Mouse (Mus musculus) hindbrain, postnatal 0 days (tissue): ENCODE measurements around the gene Ceacam16. TPM values are rescaled to one million over a fixed set of nuclear protein-coding genes. Genes with fewer than 3 reads are reported as not detected.

Experiments used
- ATAC-seq: fragments of 200-750 bp; cut with Nextera tagmentation; 2 replicates; pipeline ENCODE4 v1.8.0; 2017; ENCODE audit warnings: mild to moderate bottlenecking, moderate TSS enrichment, moderate library complexity
- DNase-seq: peaks from one replicate; pipeline ENCODE4 v3.0.0-alpha.2; 2015; ENCODE audit warnings: low spot score
- H3K27ac ChIP-seq: fragments of 300-500 bp; sonication (generic); 2 replicates; pipeline ENCODE4 v1.5.1; 2014; ENCODE audit warnings: mild to moderate bottlenecking
- H3K27me3 ChIP-seq: fragments of 300-500 bp; sonication (generic); 2 replicates; pipeline ENCODE4 v1.6.1; 2014; ENCODE audit warnings: low read length, mixed read lengths; ENCODE audit not compliant: insufficient read depth
- H3K36me3 ChIP-seq: fragments of 300-500 bp; sonication (generic); 2 replicates; pipeline ENCODE4 v1.6.1; 2014; ENCODE audit warnings: low read length, mixed read lengths; ENCODE audit not compliant: insufficient read depth
- H3K4me1 ChIP-seq: fragments of 300-500 bp; sonication (generic); 2 replicates; pipeline ENCODE4 v1.6.1; 2014; ENCODE audit warnings: antibody characterized with exemption, low read length, mixed read lengths; ENCODE audit not compliant: insufficient read depth
- H3K4me2 ChIP-seq: fragments of 300-500 bp; sonication (generic); 2 replicates; pipeline ENCODE4 v1.6.1; 2014; ENCODE audit warnings: low read depth, mild to moderate bottlenecking, low read length, moderate library complexity, mixed read lengths
- H3K4me3 ChIP-seq: fragments of 300-500 bp; sonication (generic); 2 replicates; pipeline ENCODE4 v1.5.1; 2014; ENCODE audit warnings: low read length
- H3K9ac ChIP-seq: fragments of 300-500 bp; sonication (generic); replicated peaks from 2 replicates; pipeline ENCODE4 v1.6.1; 2014; ENCODE audit warnings: mild to moderate bottlenecking, low read length, moderate library complexity, mixed read lengths
- H3K9me3 ChIP-seq: fragments of 300-500 bp; sonication (generic); 2 replicates; pipeline ENCODE4 v1.6.1; 2016; ENCODE audit warnings: low read length, mixed read lengths
- CTCF ChIP-seq: IDR thresholded peaks from 2 replicates; pipeline ENCODE4 v1.5.1; 2016; ENCODE audit warnings: antibody characterized with exemption, control low read depth, low read depth
- WGBS: fragments of 180-500 bp; shearing (Covaris S2); extraction: QIAGEN DNeasy Blood & Tissue Kit; methylation state at CpG from one replicate; pipeline ENCODE4 v1.1.7; 2014; 5-methylcytosine and 5-hydroxymethylcytosine counted together
- polyA plus RNA-seq: library from polyadenylated mRNA; unstranded; fragments of >200 nt; fragmentation: Nextera tagmentation; extraction: Ambion mirVana; gene quantifications from 2 replicates; pipeline ENCODE4 v1.2.1, GENCODE M21; 2015
- total RNA-seq: library from RNA; depleted of rRNA; stranded (reverse); fragments of >200 nt; gene quantifications from 2 replicates; pipeline ENCODE4 v1.2.3, GENCODE M21; 2014; rRNA removed

Ceacam16 gene
- total and polyA plus RNA-seq, 2 experiments from 2014 or later = 0.86 TPM; not detected in 1

- H3K27ac ChIP-seq = no peak overlapping the region
- peak overlapping the region; percentile 15 for H3K4me3 ChIP-seq
- no peaks in the 10 kb centered on the region for H3K9me3 ChIP-seq
- H3K9ac ChIP-seq = peak overlapping the region; percentile 28
- peak overlapping the region; percentile 45 for H3K4me2 ChIP-seq
- H3K36me3 ChIP-seq = no peaks in the 10 kb centered on the region
- ATAC-seq = peak; percentile 80
- DNase-seq = peak; percentile 53
- 4% methylated on average over 27 of the region's 27 CpGs for WGBS
- H3K27me3 ChIP-seq = peaks cover 16% of the 10 kb centered on the region
- no peak for TF ChIP-seq CTCF
- H3K4me1 ChIP-seq = no peaks in the 10 kb centered on the region
Measured at GRCm38 (mm10) chr7:19809369-19809768, 51.7 kb downstream of the Ceacam16 start.

- Histone ChIP-seq H3K27me3 (peaks cover 16% of the 10 kb centered on the region), H3K4me3 (no peak overlapping the region), H3K9me3 (no peaks in the 10 kb centered on the region), H3K27ac (no peak overlapping the region), H3K4me2 (no peak overlapping the region), H3K9ac (no peak overlapping the region), H3K4me1 (no peaks in the 10 kb centered on the region), H3K36me3 (no peaks in the 10 kb centered on the region)
- TF ChIP-seq CTCF = no peak
- no peak for DNase-seq
- no peak for ATAC-seq
- 79% methylated on average over 8 of the region's 8 CpGs for WGBS
Measured at GRCm38 (mm10) chr7:19806356-19806969, 54.6 kb downstream of the Ceacam16 start.

GRCm38 (mm10) chr7:19802995-19803394, 58.1 kb downstream of the Ceacam16 start:
- Histone ChIP-seq H3K36me3 (no peaks in the 10 kb centered on the region), H3K9me3 (no peaks in the 10 kb centered on the region), H3K4me3 (no peak overlapping the region), H3K27ac (no peak overlapping the region), H3K27me3 (no peaks in the 10 kb centered on the region), H3K4me1 (no peaks in the 10 kb centered on the region), H3K9ac (no peak overlapping the region), H3K4me2 (no peak overlapping the region)
- DNase-seq = peak; percentile 76
- peak; percentile 92 for TF ChIP-seq CTCF
- 22% methylated on average over 5 of the region's 7 CpGs for WGBS
- ATAC-seq = 0 out of 2 replicates have a peak, but pooled peaks have one; percentile 18

Other genes starting within 250 kb of the Ceacam16 start
- gene Relb, start 231.9 kb downstream of the Ceacam16 start, total RNA-seq = 9.2 and 10.2 TPM in 2 replicates
- 6.5 and 6.9 TPM in 2 replicates for gene Relb, start 231.9 kb downstream of the Ceacam16 start, polyA plus RNA-seq
- 178 and 187 TPM in 2 replicates for gene Clptm1, start 196.3 kb downstream of the Ceacam16 start, total RNA-seq
- 135 and 142 TPM in 2 replicates for gene Clptm1, start 196.3 kb downstream of the Ceacam16 start, polyA plus RNA-seq
- not detected in 2 replicates for gene Apoc2, start 183.4 kb downstream of the Ceacam16 start, total RNA-seq
- 0.38 TPM in 1 of 2 replicates, not detected in the other for gene Apoc2, start 183.4 kb downstream of the Ceacam16 start, polyA plus RNA-seq
- not detected in 2 replicates for gene Gm44805, start 179.9 kb downstream of the Ceacam16 start, total RNA-seq
- gene Gm44805, start 179.9 kb downstream of the Ceacam16 start, polyA plus RNA-seq = not detected in 2 replicates
- not detected in 2 replicates for gene Apoc4, start 179.8 kb downstream of the Ceacam16 start, total RNA-seq
- not detected in 2 replicates for gene Apoc4, start 179.8 kb downstream of the Ceacam16 start, polyA plus RNA-seq
- gene Apoc1, start 168.6 kb downstream of the Ceacam16 start, total RNA-seq = 1.5 and 2.3 TPM in 2 replicates
- 13.9 and 14.2 TPM in 2 replicates for gene Apoc1, start 168.6 kb downstream of the Ceacam16 start, polyA plus RNA-seq
- gene Apoe, start 162.1 kb downstream of the Ceacam16 start, total RNA-seq = 2,123 and 2,525 TPM in 2 replicates
- gene Apoe, start 162.1 kb downstream of the Ceacam16 start, polyA plus RNA-seq = 3,307 and 3,685 TPM in 2 replicates
- gene Tomm40, start 145.9 kb downstream of the Ceacam16 start, total RNA-seq = 147 and 151 TPM in 2 replicates
- 172 and 173 TPM in 2 replicates for gene Tomm40, start 145.9 kb downstream of the Ceacam16 start, polyA plus RNA-seq
- 68.9 and 76.5 TPM in 2 replicates for gene Nectin2, start 110.8 kb downstream of the Ceacam16 start, total RNA-seq
- gene Nectin2, start 110.8 kb downstream of the Ceacam16 start, polyA plus RNA-seq = 55.6 and 57.5 TPM in 2 replicates
- gene Bcam, start 90.3 kb downstream of the Ceacam16 start, total RNA-seq = 43.2 and 50.7 TPM in 2 replicates
- 29.0 and 30.7 TPM in 2 replicates for gene Bcam, start 90.3 kb downstream of the Ceacam16 start, polyA plus RNA-seq
- not detected in 2 replicates for gene Cblc, start 64.5 kb downstream of the Ceacam16 start, total RNA-seq
- 0.46 and 0.55 TPM in 2 replicates for gene Cblc, start 64.5 kb downstream of the Ceacam16 start, polyA plus RNA-seq
- 0.40 and 0.89 TPM in 2 replicates for gene Bcl3, start 38.5 kb downstream of the Ceacam16 start, total RNA-seq
- 0.66 and 1.1 TPM in 2 replicates for gene Bcl3, start 38.5 kb downstream of the Ceacam16 start, polyA plus RNA-seq
- gene Gm19345, start 9.3 kb downstream of the Ceacam16 start, total RNA-seq = 41.5 and 53.7 TPM in 2 replicates
- 14.6 and 16.1 TPM in 2 replicates for gene Gm19345, start 9.3 kb downstream of the Ceacam16 start, polyA plus RNA-seq
- not detected in 2 replicates for gene Ceacam19, start 26.7 kb upstream of the Ceacam16 start, total RNA-seq
- gene Ceacam19, start 26.7 kb upstream of the Ceacam16 start, polyA plus RNA-seq = not detected in 2 replicates
- 9.2 and 11.7 TPM in 2 replicates for gene Pvr, start 59.9 kb upstream of the Ceacam16 start, total RNA-seq
- gene Pvr, start 59.9 kb upstream of the Ceacam16 start, polyA plus RNA-seq = 6.1 and 7.0 TPM in 2 replicates
- not detected in 2 replicates for gene Igsf23, start 89.5 kb upstream of the Ceacam16 start, total RNA-seq
- not detected in 2 replicates for gene Igsf23, start 89.5 kb upstream of the Ceacam16 start, polyA plus RNA-seq
- not detected in 2 replicates for gene Ceacam20, start 104.1 kb upstream of the Ceacam16 start, total RNA-seq
- gene Ceacam20, start 104.1 kb upstream of the Ceacam16 start, polyA plus RNA-seq = not detected in 2 replicates
- gene Nlrp9b, start 130.2 kb upstream of the Ceacam16 start, total RNA-seq = not detected in 2 replicates
- gene Nlrp9b, start 130.2 kb upstream of the Ceacam16 start, polyA plus RNA-seq = not detected in 2 replicates
- gene Vmn1r91, start 238.4 kb upstream of the Ceacam16 start, total RNA-seq = not detected in 2 replicates
- not detected in 2 replicates for gene Vmn1r91, start 238.4 kb upstream of the Ceacam16 start, polyA plus RNA-seq